Mouse (Mus musculus): ENCODE measurements around the gene Tfr2.
A peak's percentile ranks its signal among the peaks of the same experiment; 100 is the strongest.

The Tfr2 gene

DNA sequence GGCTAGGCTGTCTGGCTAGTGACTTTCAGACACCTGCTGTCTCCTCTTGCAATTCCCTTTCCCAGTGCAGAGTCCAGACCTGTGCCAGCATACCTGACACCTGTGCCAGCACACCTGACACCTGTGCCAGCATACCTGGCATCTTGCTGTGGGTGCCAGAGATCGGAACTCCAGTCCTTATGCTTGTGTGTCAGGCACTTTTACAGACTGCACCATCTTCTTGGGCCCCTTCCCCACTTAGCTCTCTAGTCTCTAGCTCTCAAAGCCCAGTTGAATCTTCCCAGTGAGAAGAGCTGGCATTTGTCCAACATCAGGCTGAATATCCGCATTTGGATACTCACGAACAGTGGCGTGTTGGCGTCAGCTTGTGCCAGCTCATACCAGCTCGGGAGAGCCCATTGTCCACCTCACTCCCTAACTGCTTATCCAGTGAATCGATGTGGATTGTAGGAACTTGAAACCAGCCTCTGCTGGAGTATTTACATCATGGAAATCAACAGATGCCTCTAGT lies 30.3 kb upstream of the Tfr2 start:
- DNase-seq (ENCODE audit: low spot score), result no peak

DNA sequence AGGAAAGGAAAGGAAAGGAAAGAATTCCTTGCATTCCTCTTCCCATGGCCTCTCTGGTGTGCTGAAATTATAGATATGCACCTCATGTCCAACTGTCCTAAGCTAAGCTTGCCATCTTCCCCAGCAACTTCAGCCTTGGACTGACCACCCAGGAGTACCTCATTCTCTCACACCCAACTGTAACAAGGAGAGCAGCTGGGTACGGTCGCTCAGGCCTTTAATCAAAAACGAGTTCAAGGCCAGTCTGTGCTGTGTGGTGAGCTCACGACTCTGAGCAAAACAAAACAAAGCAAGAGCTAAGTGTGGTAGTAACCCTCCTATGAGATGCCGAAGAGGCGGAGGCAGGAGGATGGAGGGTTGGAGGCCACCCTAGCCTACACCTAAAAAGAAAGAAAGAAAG lies 28.6 kb upstream of the Tfr2 start:
- DNase-seq (ENCODE audit: low spot score), result no peak

DNA sequence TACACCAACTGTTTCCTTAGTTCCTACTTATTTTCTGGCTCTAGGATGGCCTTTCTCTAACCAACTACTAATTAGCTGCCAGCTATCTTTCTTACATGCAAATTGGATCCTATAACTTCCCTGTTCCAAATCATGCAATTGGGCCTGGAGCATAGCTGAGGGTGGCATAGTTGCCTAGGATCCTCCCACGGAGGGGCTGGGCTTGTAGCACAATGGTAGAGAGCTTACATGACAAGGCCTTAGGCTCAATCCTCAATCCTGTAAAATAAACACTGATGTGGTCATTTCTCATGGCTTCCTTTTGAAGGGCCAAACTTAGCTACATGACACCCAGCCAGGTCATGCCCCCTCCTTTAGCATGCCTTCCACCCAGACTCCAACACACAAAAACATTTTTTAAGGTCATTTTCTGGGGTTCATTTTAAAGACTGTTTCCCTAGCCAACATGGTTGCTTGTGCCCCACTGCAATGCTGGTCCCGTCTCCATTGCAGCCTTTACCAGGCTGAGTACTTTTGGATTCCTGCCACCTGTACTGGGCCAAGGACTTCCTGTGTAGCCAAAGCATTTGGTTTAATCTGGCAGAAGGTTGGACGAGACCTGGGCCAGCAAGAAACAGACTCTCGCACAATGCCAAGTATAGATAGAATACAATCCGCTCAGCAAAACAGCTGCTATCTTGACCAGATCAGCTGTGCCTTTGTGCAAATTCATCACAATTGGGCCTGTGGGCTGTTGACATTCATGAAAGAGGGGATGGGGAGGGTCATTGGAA lies 27.7 kb upstream of the Tfr2 start:
- DNase-seq (ENCODE audit: low spot score), result no peak

DNA sequence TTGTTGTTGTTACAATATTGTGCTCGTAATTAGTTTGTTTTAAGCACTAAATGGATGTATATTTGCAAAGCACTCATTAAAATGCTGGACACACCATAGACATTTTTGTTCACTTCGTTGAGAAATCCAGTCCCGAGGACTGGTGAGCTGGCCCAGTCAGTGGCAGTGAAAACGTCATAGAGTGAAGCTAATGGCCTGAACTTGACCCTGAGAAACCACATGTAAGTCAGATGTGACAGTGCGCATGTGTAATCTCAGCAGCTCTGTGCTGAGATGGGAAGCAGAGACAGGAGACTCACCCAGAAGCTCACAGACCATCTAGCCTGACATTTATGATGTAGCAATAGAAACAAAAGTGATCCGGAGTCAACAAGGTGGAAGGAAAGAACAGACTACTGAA lies 24.7 kb upstream of the Tfr2 start:
- no peak for DNase-seq (ENCODE audit: low spot score)

DNA sequence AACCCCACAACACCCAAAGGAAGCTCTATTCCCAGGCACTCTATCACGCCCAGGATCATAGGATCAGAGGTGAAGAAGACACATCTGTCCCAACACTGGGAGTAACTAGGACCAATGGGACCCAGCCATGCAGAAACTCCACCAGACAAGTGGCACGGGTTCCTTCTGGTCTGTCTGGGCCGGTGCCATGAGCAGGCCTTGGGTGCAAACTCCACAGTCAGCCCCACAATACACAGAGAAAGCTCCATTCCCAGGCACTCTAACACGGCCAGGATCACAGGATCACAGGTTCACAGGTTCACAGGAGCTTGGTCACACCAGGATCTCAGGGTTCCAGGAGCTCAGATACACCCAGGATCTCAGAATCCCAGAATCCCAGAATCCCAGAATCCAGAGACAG lies 24.0 kb upstream of the Tfr2 start:
- DNase-seq (ENCODE audit: low spot score), result no peak

DNA sequence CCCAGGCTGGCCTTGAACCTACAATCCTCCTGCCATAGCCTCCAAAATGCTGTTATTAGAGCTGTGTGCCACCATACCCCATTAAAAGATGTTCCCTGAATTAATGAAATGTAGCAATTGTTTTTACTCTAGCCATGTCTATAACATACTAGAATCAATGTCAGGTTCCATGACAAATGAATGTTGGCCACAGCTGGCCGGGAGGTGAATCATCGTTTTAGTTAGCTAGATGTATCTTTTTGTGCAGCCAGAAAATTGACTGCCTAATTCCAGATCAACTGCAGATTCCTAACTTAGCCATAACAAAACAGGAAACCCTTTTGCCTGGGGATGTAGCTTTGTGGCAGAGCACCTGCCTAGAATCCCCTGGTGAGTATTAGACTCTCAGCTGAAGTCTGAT lies 19.8 kb upstream of the Tfr2 start:
- DNase-seq (ENCODE audit: low spot score), result no peak

DNA sequence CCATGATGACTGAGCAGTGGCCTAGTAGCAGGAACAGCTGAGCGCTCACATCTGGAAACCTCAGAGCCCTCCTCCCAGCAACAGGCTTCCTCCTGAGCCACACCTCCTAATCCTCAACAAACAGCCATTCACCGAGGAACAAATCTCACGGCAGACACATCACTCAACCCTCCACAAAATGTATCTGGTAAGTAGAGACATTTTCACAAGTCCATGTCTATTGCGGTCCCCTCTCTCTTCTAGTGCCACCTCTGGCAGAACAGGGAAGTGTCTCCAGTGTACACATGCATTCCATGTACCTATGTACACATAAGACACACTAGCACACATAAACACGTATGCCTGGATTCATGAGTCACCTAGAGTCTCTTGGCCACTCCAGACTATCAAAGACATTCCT lies 18.5 kb upstream of the Tfr2 start:
- no peak for DNase-seq (ENCODE audit: low spot score)

DNA sequence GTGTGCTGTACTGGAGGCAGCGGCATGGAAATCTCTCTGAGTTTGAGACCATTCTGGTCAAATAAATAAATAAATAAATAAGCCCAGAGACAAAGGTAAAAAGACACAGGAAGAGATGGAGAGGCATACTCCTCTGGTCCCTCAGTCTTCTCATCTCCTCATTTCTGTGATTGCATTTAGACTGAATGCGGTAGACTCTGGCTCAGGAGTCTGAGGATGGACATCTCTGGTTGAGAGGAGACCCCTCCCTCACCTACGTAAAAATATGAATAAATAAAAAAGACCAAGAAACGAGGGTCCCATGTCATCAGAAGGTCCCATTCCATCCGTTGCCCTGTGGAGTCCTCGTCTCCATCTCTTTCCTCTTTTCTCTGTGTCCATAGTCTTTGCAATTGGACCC lies 16.6 kb upstream of the Tfr2 start:
- DNase-seq (ENCODE audit: low spot score), result no peak

DNA sequence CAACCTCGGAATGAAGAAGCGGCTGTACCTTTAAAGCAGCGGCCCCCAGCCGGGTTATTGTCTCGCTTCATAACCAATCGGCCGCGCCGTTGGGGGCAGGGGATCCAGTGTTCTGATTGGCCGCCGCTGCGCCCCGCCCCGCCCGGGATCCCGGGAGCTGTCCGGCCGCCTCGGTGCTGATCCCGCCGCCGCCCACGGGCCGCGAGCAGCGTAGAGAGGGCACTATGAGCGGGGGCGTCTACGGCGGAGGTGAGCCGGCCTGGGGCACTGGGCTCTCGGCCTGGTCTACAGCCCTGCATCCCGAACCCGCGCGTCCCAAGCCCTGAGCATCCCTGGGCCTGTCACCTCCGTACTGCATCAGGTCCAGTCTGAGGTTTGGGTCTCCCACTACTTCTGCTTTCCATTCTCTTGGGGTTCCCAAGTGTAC lies 16.2 kb upstream of the Tfr2 start, which contains the start of gene Actl6b:
Gene Actl6b (plus strand): TSS at position 107 of the 427 bp plus-strand sequence.
- DNase-seq (ENCODE audit: low spot score), result peak; percentile 80

DNA sequence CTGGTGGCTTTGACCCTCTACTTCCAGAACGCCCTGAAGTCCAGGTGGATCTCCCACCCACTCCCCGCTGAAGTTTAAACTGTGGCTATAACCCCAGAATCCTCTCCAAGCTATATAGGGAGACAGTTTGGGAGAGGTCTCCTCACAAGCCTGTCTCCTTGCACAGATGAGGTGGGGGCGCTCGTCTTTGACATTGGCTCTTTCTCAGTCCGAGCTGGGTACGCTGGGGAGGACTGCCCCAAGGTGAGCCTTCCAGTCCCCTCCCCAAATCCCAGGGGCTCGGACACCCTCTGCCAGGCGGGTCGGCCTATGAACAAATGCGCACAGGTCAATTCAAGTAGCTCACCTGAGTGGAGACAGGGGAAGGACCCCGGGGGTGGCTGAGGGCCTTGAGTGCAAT lies 15.7 kb upstream of the Tfr2 start:
- DNase-seq (ENCODE audit: low spot score), result no peak

DNA sequence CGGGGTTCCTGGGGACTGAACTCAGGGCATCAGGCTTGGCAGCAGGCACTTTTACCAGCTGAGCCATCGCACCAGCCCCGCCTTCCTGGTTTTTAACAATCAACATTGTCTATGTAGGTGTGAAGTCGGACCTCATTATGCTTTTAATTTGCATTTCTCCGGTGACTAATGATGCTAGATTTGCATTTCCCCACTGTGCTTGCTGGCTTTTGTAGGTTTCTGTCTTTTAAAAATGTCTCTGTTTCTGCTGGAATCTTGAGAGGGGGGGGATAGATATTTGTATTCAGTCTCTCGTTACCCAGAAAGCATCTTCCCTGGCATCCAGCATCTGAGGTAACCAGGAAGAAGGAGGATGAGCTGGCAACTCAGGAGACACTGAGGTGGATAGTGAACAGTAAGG lies 8.1 kb upstream of the Tfr2 start:
- DNase-seq (ENCODE audit: low spot score), result no peak

DNA sequence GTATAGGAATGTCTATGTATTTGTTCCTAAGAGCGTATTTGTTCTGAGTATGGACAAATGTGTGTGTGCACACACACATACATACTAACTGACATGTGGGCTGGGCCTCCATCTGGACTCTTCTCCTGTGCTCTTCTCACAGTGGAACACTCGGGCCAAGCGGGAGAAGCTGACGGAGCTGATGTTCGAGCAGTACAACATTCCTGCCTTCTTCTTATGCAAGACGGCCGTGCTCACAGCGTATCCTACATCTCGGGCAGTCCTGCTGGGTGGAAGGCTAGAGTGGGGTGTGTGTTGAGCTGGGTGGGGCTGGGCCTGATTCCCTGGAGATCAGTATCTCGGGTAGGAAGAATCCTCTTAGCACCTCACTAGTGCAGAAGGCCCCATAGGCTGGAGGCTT lies 6.7 kb upstream of the Tfr2 start:
- no peak for DNase-seq (ENCODE audit: low spot score)

DNA sequence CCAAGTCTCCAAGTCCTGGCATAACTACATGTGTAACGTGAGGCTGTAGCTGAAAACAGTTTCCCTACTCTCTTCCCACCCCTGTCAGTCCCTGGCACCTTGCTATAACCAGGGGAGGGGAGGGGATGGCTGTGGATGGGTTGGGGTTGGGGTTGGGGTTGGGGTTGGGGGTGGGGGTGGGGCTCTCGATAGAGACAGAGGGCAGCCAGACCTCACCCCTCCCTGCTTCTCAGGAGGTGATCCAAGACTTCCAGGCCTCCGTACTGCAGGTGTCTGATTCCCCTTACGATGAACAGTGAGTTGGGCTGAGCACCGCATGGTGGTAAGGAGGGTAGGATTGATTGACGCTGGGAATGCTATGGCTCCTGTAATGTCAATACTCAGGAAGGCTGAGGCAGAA lies 3.9 kb upstream of the Tfr2 start:
- no peak for DNase-seq (ENCODE audit: low spot score)

DNA sequence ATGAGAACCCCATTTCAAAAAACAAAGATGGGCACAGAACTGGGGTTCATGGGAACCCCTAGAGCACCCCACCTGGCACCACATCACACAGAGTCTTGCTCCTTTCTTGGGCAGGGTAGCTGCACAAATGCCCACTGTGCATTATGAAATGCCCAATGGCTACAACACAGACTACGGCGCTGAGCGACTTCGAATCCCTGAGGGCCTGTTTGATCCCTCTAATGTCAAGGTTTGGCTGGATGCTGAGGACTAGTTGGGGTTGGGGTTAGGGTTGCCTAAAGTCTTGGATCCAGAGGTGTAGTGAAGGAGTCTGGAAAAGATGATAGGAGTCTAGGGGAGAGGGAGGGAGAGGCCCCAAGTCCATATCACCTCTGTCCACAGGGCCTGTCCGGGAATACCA lies 3.2 kb upstream of the Tfr2 start:
- no peak for DNase-seq (ENCODE audit: low spot score)

DNA sequence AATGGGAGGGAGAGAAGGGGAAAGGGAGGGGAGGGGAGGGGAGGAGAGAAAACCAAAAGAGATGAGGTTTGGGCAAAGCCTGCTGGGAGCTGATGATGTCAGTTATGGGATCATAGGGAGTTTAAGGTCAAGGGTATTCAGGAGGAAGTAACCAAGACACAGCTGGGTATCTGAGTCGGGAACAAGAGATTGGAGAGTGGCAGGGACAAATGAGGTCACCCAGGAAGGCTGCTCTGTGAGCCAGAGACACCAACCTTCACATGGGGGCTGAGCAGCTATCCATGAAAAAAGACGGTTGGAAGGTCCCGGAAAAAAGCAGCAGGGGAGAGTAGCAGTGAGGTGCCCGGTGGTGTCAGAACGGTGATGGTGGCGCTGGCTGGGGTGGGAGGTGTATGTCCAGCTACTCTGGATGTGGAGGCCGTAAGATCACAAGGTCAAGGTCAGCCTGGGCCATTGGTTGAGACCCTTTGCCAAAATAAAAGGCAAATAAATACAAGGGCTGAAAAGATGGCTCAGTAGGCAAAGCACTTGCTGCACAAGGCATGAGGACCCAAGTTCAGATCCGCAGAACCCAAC lies 1.3 kb upstream of the Tfr2 start:
- no peak for DNase-seq (ENCODE audit: low spot score)

DNA sequence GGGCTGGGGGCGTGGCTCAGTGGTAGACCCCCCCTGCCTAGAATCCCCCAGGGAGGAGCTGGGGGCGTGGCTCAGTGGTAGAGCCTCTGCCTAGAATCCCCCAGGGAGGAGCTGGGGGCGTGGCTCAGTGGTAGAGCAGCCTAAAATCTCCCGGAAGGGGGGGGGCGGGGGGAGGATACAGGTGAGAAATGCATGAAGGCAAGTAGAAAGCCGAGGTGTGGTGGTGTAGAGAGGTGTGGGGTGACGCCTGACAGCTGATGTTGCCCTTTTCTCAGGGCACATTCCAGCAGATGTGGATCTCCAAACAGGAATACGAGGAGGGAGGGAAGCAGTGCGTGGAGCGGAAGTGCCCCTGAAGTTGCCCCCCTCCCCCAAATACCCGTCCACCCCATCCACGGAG lies 609 bp upstream of the Tfr2 start:
- no peak for DNase-seq (ENCODE audit: low spot score)

DNA sequence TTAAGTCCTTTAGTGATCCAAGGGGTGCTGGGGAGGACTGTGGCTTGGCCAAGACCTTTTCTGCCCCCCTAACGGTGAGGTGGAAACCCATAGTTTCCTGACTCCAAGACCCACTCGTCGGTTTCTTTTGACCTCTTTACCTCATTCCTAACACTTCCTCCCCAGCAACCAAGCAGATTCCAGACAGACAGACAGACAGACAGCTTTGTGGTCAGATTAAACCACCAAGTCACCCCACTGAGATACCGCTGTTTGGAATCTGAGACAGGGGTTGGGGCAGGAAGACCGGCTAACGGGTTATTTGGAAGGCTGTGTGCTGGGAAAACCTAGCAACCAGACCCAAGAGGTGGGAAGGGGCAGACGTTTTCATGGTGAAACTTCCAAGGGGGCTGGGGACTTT lies 541 bp downstream of the Tfr2 start:
- no peak for DNase-seq (ENCODE audit: low spot score)

DNA sequence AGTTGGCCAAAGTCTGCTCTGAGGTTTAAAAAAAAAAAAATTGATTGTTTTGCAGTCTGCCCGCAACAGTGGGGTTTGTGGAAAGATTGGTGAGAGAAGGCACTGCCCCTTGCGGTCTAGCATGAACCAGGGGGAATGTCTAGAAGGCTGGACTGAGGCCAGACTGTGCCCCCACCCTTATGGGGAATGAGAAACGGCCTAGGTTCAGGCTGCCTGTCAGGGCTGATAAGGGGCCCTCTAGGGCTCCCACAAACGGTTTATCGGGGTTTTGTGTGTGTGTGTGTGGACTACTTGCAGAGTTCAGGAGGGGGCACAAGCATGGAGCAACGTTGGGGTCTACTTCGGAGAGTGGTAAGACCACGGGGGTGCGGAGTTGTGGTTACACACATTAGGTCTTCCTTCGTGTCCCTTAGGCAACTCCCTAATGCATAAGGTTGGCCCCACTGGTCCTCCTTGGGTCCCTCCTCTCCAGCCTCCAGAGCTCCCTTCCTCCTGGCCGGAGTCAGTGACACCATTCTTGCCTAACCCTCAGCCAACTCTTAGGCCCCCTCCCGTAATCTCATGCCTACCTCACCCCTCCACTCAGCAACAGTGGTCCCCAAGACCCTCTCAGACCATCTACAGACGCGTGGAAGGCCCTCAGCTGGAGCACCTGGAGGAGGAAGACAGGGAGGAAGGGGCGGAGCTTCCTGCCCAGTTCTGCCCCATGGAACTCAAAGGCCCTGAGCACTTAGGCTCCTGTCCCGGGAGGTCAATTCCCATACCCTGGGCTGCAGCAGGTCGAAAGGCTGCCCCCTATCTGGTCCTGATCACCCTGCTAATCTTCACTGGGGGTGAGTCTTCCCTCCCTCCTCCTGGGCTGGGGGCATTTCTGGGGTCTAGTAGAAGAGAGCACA lies 1.3 kb downstream of the Tfr2 start:
- no peak for DNase-seq (ENCODE audit: low spot score)

DNA sequence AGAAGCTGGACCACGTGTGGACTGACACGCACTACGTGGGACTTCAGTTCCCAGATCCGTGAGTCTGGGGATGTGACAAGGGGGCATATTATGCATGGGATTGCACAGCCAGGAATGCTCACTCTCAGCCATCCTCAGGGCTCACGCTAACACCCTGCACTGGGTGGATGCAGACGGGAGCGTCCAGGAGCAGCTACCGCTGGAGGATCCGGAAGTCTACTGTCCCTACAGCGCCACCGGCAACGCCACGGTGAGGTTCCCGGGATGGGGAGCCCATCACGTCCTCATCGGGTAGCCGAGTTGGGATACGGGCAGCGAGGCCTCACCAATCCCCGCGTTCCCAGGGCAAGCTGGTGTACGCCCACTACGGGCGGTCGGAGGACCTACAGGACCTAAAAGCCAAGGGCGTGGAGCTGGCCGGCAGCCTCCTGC lies 4.8 kb downstream of the Tfr2 start:
- no peak for DNase-seq (ENCODE audit: low spot score)

DNA sequence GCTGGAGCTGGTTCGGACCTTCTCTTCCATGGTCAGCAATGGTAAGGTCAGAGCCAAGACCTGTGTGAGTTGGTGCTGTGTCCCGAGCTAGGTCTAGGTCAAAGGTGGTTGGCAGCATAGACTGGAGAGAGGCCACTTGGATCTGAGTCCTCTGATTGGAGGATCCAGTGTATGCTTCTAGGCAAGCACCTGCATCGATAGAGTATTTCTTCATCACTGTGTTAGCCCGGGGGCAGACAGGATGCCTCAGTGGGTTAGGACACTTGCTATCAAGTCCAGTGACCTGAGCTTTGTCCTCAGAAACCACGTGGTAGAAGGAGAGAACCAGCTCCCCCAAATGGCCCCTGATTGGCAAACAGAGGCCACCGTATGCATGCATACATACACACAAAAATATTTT lies 10.6 kb downstream of the Tfr2 start:
- no peak for DNase-seq (ENCODE audit: low spot score)

DNA sequence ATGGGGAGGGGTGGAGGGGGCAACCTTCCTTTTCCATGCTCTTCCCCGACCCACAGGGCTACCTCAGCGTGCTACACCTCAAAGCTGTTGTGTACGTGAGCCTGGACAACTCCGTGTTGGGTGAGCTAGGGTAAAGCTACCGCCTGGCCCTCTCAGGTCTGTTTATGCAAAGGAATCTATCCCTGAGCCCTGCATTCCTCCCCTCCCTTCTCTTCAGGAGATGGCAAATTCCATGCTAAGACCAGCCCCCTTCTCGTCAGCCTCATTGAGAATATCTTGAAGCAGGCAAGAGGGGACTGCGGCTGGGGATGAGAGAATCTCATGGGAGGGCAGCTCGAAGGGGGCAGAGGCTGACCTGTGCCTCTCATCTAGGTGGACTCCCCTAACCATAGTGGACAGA lies 13.1 kb downstream of the Tfr2 start:
- no peak for DNase-seq (ENCODE audit: low spot score)

DNA sequence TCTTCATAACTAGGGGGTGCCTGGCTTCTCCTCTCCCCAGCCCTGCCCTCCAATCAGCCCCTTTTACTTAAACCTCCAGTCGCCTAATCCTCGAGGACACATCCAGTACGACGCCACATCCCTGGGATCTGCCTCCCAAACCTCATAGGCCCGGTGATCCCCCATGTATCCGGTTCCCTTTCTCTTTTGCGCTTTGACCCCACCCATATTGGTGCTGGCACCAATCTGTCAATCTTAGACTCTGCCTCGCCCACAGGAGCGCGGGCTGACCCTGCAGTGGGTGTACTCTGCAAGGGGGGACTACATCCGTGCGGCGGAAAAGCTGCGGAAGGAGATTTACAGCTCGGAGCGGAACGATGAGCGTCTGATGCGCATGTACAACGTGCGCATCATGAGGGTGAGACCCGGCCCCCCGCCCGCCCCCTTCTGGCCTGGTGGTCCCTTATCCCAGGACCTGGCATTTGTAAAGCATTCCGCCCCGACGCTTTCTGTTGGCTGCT lies 14.1 kb downstream of the Tfr2 start:
- DNase-seq (ENCODE audit: low spot score), result no peak

DNA sequence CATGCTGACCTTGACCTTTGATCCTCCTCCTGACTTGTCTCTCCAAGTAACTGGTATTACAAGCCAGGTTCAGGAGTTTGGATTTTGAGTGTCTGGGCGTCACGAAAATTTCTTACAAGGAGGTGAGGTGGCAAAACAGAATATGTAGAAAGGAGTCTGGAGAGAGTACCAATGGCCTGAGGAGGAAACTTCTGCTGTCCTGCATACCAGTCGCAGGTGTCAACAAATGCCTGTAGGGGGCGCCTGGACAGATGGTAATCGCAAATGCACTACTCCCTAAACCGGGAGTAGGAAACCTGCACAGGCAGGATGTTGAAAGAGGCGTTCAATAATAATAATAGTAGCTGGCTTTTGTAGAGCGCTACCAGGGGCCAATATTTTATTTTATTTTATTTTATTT lies 15.3 kb downstream of the Tfr2 start:
- peak; percentile 69 for DNase-seq (ENCODE audit: low spot score)
